Mouse (Mus musculus): ENCODE measurements around the gene Top3b. TPM values are rescaled to one million over a fixed set of nuclear protein-coding genes. Genes with fewer than 3 reads are reported as not detected.

Gene Top3b
- polyA plus RNA-seq, 1 experiment, result 26.0 TPM

DNA sequence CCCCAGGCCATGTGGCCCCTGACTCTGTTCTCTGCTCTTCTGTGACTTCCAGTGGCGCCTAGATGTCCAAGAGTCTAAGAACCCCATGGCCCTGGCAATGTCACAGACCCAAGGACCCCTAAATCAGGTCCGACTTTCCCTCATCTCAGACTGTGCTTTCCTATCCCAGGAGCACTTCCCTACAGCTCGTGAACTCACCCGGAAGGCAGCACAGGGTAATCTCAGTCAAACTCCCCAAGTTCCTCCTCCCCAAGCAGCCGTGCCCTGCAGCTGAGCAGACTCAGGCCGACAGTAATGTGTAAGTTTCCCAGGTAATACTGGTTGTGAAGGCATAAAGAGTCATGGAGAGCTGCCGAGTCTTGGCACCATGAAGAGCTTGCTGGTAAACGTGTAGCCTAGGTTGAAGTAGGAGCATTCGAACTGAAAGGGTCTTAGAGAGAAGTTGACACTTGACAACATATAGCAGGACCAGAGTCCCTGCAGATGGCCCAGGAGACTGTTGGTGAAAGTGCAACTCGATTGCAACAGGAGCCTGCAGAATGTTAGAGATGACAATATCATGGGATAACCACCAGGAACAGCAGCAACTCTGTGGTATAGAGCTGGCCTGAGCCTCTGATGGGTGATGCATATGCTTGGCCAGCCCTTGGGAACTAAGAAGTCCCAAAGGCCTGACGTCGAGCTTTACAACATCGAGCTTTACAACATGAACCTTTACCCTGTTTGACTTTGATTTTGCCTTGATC, 13.6 kb upstream of the Top3b start:
- H3K9me3 ChIP-seq, result no peaks in the 10 kb centered on the region
- TF ChIP-seq GATA1 (IDR thresholded peaks at IDR 0.05; ENCODE audit: borderline replicate concordance, low read length) (no peak), FLI1 (IDR thresholded peaks at IDR 0.05; ENCODE audit: low read length) (no peak)
- peaks cover 30% of the 10 kb centered on the region for H3K4me1 ChIP-seq
- H3K36me3 ChIP-seq (replicated peaks; ENCODE audit: low read length), result no peaks in the 10 kb centered on the region
- no peak overlapping the region for H3K4me3 ChIP-seq (replicated peaks)
- peaks cover 3% of the 10 kb centered on the region for H3K27me3 ChIP-seq (replicated peaks)

- H3K4me1 ChIP-seq, result peaks cover 37% of the 10 kb centered on the region
- H3K4me3 ChIP-seq (replicated peaks), result no peak overlapping the region
- H3K36me3 ChIP-seq (replicated peaks; ENCODE audit: low read length), result no peaks in the 10 kb centered on the region
- H3K9me3 ChIP-seq, result no peaks in the 10 kb centered on the region
- TF ChIP-seq FLI1 (IDR thresholded peaks at IDR 0.05; ENCODE audit: low read length) (no peak), GATA1 (IDR thresholded peaks at IDR 0.05; ENCODE audit: borderline replicate concordance, low read length) (no peak)
- H3K27me3 ChIP-seq (replicated peaks), result peaks cover 3% of the 10 kb centered on the region
Observed at GRCm38 (mm10) chr16:16862288-16862687, 8.2 kb upstream of the Top3b start.

DNA sequence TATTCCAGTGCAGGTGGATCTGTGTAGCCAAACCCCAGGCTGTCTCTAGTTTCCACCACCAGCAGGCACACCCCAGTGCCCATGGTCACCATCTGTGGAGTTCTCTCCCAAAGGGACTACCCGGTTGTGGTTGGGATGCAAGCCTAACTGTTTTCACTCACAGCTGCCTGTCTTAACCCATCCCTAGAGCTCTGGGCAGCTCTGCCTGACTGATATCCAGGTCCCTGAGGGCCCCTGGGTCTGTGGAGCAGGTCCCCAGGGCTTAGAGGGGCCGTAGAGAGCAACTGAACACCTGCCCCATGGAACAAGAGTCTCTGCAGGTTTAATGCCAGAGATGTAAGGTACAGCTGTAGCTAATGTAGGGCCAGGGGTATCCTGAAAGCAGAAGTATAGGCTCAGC, 6.6 kb upstream of the Top3b start, which contains the start of gene Igll1:
Gene Igll1 (minus strand): TSS at position 8 of the 400 bp plus-strand sequence.
- H3K4me3 ChIP-seq (replicated peaks), result no peak within 1 kb of the TSS

DNA sequence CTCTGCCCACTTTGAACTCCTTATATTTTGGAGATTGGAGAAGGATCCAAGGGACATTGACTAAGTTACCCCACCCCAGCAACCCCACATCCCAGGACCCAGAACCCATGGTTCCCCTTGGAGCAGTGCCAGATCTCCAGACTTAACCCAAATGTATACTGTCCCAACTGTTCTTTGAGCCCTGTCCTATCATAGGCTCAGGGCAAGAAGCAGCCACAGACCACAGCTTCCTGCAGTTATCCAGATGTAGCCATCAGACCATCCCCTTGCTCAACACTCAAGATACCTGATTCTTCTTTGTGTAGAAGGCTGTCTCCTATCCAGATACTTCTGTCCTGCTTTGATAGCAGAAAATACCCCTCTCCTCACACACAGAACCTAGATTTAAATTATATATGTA, 5.3 kb upstream of the Top3b start:
- H3K4me3 ChIP-seq (replicated peaks), result no peak overlapping the region
- TF ChIP-seq FLI1 (IDR thresholded peaks at IDR 0.05; ENCODE audit: low read length) (no peak), GATA1 (IDR thresholded peaks at IDR 0.05; ENCODE audit: borderline replicate concordance, low read length) (no peak)
- no peaks in the 10 kb centered on the region for H3K36me3 ChIP-seq (replicated peaks; ENCODE audit: low read length)

More for the DNA sequence above, 6.6 kb upstream of the Top3b start, which contains the start of gene Igll1:
- no peak for TF ChIP-seq FLI1 (IDR thresholded peaks at IDR 0.05; ENCODE audit: low read length)
- no peak for TF ChIP-seq GATA1 (IDR thresholded peaks at IDR 0.05; ENCODE audit: borderline replicate concordance, low read length)
- peaks cover 28% of the 10 kb centered on the region for H3K4me1 ChIP-seq
- no peaks in the 10 kb centered on the region for H3K9me3 ChIP-seq
- H3K27me3 ChIP-seq (replicated peaks), result peaks cover 3% of the 10 kb centered on the region
- no peaks in the 10 kb centered on the region for H3K36me3 ChIP-seq (replicated peaks; ENCODE audit: low read length)

DNA sequence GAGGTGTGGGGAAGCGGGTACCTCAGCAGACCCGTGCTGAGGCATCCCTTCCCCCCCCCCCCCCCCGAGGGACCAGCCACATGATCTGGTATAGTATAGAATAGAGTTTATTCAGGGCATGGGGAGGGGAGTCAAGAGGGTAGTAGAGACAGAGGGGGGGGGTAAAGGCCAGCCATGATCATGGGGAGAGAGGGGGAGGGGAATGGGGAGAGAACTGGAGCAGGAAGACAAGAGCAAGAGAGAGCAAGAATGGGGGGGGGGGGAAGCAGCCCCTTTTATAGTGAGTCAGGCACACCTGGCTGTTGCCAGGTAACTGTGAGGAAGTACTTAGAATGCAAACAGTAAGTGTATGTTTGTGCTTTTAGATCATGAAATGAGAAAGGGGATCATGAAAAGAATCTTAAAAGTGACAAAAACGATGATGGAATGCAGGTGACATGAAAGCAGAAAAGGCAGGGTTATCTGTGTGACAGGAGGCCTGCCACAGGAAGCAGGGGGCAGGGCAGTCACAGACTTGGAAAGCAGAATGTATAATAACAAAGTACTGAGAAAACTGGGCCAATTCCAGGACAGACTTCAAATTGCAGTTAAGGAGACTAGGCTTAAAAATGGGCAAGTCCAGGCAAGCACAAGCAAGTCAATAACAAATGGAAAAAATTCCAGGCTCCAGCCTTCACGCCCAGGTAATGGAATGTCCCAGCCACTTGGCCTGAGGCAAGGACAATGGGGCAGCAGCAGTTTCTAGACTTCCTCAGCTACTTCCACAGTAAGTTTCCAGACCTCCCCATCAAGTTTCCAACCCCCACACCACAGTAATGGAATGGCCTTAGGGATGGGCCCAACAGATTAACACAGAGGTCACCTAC, 4.6 kb upstream of the Top3b start:
- Histone ChIP-seq H3K9me3 (no peaks in the 10 kb centered on the region), H3K36me3 (replicated peaks; ENCODE audit: low read length) (no peaks in the 10 kb centered on the region), H3K27me3 (replicated peaks) (no peaks in the 10 kb centered on the region), H3K4me1 (peaks cover 28% of the 10 kb centered on the region), H3K4me3 (replicated peaks) (no peak overlapping the region)
- TF ChIP-seq GATA1 (IDR thresholded peaks at IDR 0.05; ENCODE audit: borderline replicate concordance, low read length) (no peak), FLI1 (IDR thresholded peaks at IDR 0.05; ENCODE audit: low read length) (no peak)

More for the DNA sequence above, 5.3 kb upstream of the Top3b start:
- H3K9me3 ChIP-seq, result no peaks in the 10 kb centered on the region
- H3K4me1 ChIP-seq, result peaks cover 28% of the 10 kb centered on the region
- peaks cover 3% of the 10 kb centered on the region for H3K27me3 ChIP-seq (replicated peaks)

DNA sequence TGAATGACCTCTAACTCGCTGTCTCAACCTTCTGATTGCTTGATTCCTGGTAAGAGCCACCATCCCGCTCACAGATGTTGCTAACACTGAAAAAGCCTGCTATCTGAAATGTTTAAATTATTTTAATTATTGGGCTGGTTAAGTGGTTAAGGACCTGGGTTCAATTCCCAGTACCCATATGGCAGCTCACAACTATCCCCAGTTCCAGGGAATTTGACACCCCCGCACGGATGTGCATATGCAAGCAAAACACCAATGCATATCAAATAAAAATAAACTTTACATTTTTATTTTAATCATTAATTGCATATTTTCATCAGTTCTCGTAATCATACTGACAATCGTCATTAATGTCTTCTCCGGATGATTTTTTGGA, 307 bp upstream of the Top3b start:
- H3K4me3 ChIP-seq (replicated peaks), result peak overlapping the region; percentile 97
- TF ChIP-seq GATA1 (IDR thresholded peaks at IDR 0.05; ENCODE audit: borderline replicate concordance, low read length), result no peak
- H3K9me3 ChIP-seq, result no peaks in the 10 kb centered on the region
- H3K27me3 ChIP-seq (replicated peaks), result no peaks in the 10 kb centered on the region
- peaks cover 15% of the 10 kb centered on the region for H3K36me3 ChIP-seq (replicated peaks; ENCODE audit: low read length)
- H3K4me1 ChIP-seq, result peaks cover 48% of the 10 kb centered on the region

DNA sequence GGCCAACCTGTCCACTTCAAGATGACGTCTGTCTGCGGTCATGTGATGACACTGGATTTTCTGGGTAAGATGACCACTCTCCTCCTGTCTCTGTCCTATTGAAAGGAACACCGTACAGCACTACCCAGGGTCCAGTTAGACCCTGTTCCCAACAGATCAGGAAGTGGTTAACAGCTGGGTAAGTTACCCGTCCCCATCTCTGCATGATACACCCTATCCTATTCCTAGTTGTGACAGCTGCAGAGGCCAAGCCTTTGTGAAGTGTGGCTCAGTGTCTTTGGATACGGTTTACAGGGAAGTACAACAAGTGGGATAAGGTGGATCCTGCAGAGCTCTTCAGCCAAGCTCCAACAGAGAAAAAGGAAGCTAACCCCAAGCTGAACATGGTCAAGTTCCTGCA, 8.5 kb downstream of the Top3b start:
- TF ChIP-seq GATA1 (IDR thresholded peaks at IDR 0.05; ENCODE audit: borderline replicate concordance, low read length) (no peak), FLI1 (IDR thresholded peaks at IDR 0.05; ENCODE audit: low read length) (no peak)
- H3K9me3 ChIP-seq, result peaks cover 5% of the 10 kb centered on the region; the same call in 1 of the 2 replicates
- H3K4me1 ChIP-seq, result peaks cover 22% of the 10 kb centered on the region
- H3K4me3 ChIP-seq (replicated peaks), result no peak overlapping the region
- peaks cover 94% of the 10 kb centered on the region for H3K36me3 ChIP-seq (replicated peaks; ENCODE audit: low read length)
- H3K27me3 ChIP-seq (replicated peaks), result no peaks in the 10 kb centered on the region

DNA sequence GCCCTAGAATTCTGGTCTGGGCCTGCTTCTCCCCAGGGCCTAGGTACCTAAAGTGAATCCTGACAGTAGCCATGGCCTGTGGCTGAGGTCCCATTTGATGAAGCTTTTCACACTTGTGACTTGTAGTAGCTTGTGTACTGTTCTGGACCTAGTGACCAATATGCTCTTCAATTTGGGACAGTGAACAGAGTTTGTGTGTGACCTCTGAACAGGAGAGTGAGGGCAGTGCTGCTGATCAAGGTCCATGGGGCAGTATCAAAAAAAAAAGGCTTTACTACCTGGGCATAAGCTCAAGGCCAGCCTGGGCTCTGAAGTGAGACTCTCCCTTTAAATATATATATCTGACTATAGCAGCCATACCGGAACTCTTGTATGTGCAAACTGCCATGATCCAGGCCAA, 17.8 kb downstream of the Top3b start:
- Histone ChIP-seq H3K36me3 (replicated peaks; ENCODE audit: low read length) (peaks cover 100% of the 10 kb centered on the region), H3K9me3 (no peaks in the 10 kb centered on the region), H3K4me1 (peaks cover 5% of the 10 kb centered on the region; the same call in 1 of the 2 replicates), H3K27me3 (replicated peaks) (no peaks in the 10 kb centered on the region), H3K4me3 (replicated peaks) (no peak overlapping the region)
- TF ChIP-seq GATA1 (IDR thresholded peaks at IDR 0.05; ENCODE audit: borderline replicate concordance, low read length) (no peak), FLI1 (IDR thresholded peaks at IDR 0.05; ENCODE audit: low read length) (no peak)

- H3K4me1 ChIP-seq, result peaks cover 28% of the 10 kb centered on the region
- H3K9me3 ChIP-seq, result no peaks in the 10 kb centered on the region
- no peak for TF ChIP-seq GATA1 (IDR thresholded peaks at IDR 0.05; ENCODE audit: borderline replicate concordance, low read length)
- no peak for TF ChIP-seq FLI1 (IDR thresholded peaks at IDR 0.05; ENCODE audit: low read length)
- H3K27me3 ChIP-seq (replicated peaks), result no peaks in the 10 kb centered on the region
- peaks cover 82% of the 10 kb centered on the region for H3K36me3 ChIP-seq (replicated peaks; ENCODE audit: low read length)
- H3K4me3 ChIP-seq (replicated peaks), result no peak overlapping the region
Observed at GRCm38 (mm10) chr16:16892366-16892765, 21.8 kb downstream of the Top3b start.

DNA sequence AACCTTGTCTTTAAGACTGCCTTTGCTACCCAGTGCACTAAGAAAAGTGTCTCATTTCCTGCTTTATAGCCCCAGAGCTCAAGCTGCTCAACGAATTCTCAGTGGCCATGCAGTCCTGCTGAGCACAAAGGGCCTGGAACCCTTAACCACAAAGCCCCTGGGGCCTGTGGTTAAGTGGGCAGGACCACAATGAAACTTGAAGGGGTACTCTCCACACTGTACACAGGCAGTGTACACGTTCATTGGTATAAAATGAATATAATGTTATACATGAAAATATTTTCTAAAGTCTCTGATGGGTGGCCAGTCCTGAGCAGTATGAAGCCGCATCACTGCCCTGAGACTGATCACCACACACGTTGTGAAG, 25.5 kb downstream of the Top3b start:
- peak overlapping the region; percentile 95 for H3K4me3 ChIP-seq (replicated peaks)
- no peaks in the 10 kb centered on the region for H3K27me3 ChIP-seq (replicated peaks)
- TF ChIP-seq FLI1 (IDR thresholded peaks at IDR 0.05; ENCODE audit: low read length) (no peak), GATA1 (IDR thresholded peaks at IDR 0.05; ENCODE audit: borderline replicate concordance, low read length) (no peak)
- H3K4me1 ChIP-seq, result peaks cover 41% of the 10 kb centered on the region
- H3K36me3 ChIP-seq (replicated peaks; ENCODE audit: low read length), result peaks cover 46% of the 10 kb centered on the region
- no peaks in the 10 kb centered on the region for H3K9me3 ChIP-seq
